Mouse (Mus musculus) common myeloid progenitor, adult 5-6 weeks (primary cell): Measurements from ENCODE around the gene Olfr1316. TPM values are rescaled to one million over a fixed set of nuclear protein-coding genes. Genes with fewer than 3 reads are reported as not detected.

ENCODE experiments used
- ATAC-seq: replicated peaks from 2 replicates; pipeline ENCODE4 v1.8.0; 2016; ENCODE audit warnings: low read depth, mild to moderate bottlenecking, moderate TSS enrichment, inconsistent platforms; ENCODE audit not compliant: poor library complexity, severe bottlenecking
- total RNA-seq: library from RNA; stranded (forward); fragments of 200-1000, 187-1606 nt; gene quantifications from 2 replicates; pipeline ENCODE4 v1.2.3, GENCODE M21; 2017

Olfr1316 gene
- not detected in 2 replicates for total RNA-seq

DNA sequence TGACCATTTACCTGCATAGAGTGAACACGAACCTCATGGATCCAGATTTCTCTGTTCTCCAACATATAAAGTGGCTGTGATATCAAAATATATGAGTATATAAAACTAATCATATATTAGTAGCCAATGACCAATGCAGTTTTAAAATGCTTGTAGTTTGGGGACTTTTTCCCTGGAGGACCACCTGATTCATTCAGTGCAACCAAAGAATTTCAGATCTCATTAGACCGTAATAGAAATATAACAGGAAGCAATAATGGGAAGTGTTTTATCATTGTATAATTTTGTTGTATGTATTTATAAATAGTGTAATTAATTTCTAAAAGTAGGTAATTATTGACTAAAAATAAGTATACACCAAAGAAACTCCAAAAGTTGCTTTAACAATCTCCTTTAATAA is at the start of gene Olfr1316:
Gene Olfr1316, minus strand, starts transcription at position 101 of the 400 bp plus-strand sequence.
- ATAC-seq: no peak

DNA sequence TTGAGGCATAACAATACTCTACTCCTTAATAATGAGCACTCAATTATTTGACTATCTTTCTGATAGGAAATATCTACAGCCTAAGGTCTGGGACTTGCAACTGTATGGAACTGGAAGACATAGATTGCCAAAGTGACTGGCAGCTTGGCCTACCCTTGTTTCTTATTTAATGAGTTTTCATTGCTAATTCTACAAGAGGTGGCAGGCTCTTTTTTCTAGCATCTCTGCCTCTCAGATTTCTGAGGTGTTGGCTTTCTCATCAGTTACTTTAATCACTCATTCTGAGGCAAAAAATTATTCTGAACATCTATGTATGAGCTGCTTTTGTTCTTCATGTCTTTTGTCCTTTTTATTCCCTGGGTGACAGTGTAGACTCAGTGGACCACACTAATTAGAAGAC is 19.1 kb upstream of the Olfr1316 start, which contains the start of gene Olfr1318:
Gene Olfr1318, plus strand, starts transcription at position 301 of the 400 bp plus-strand sequence.
- no peak for ATAC-seq

DNA sequence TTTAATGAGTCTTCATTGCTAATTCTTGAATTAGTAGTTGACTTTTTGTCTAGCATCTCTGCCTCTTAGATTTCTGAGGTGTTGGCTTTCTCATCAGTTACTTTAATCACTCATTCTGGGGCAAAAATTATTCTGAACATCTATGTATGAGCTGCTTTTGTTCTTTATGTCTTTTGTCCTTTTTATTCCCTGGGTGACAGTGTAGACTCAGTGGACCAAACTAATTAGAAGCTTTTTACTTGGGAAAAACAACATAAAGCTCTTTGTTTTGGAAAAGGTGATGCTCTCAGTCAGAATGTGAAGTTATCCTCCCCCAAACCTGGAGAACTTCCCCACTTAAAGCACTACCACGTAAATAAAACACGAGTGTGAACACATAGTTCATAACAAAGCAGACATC is 5.3 kb upstream of the Olfr1316 start, which contains the start of gene Olfr1317:
Gene Olfr1317, plus strand, starts transcription at position 301 of the 400 bp plus-strand sequence.
- no peak for ATAC-seq

DNA sequence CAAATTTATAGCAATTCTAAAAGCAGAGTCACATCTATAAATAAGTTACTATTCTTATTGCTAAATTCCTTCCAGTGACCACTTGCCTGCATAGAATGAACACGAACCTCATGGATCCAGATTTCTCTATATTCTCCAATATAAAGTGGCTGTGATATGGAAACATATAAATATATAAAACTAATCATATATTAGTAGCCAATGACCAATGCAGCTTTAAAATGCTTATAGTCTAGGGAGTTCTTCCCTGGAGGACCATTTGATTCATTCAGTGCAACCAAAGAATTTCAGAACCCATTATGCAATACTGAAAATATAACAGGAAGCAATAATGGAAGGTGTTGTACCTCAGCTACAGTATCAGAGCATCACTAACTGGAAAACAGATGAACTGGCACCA is 19.4 kb downstream of the Olfr1316 start, which contains the start of gene Olfr1315-ps1:
Gene Olfr1315-ps1, minus strand, starts transcription at position 101 of the 400 bp plus-strand sequence.
- no peak for ATAC-seq

DNA sequence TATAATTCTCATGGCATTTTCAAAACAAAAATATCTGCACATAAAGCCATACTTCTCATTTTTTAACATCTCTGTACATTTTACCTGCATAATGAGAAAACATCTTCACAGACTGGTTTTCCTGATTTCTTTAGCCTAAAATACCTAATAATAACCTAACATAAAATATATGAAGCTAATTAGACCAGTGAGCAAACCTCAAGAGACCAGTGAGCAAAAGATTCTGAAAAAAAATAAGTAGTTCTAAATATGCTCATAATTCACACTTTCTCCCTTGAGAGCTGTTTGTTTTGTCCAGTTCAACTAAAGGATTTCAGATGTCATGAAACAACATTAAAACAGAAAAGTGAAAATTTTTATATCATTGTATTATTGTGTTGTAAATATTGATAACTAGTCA is 38.1 kb downstream of the Olfr1316 start, which contains the start of gene Olfr1314:
Gene Olfr1314, minus strand, starts transcription at position 101 of the 400 bp plus-strand sequence.
- ATAC-seq: no peak

DNA sequence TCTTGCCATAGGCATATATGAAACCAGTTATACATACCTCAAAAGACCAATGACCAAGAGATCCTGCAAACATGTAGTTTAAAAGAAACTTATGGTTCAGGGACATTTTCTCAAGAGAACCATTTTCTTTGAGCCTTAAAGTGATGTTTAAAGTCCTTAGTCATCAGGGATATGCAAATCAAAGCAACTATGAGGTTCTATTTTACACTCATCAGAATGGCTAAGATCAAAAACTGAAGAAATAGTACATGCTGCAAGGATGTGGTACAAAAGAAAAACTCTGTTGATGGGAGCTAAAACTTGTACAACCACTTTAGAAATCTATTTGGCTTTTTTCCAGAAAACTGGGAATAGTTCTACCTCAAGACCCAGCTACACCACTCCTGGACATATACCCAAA is 57.0 kb downstream of the Olfr1316 start, which contains the start of gene Olfr1313:
Gene Olfr1313, minus strand, starts transcription at position 101 of the 400 bp plus-strand sequence.
- ATAC-seq: no peak

Other genes with a start within 250 kb of the Olfr1316 start
- gene Olfr1306, start 218.7 kb downstream of the Olfr1316 start, total RNA-seq: not detected in 2 replicates
- 0.05 TPM in 1 of 2 replicates, not detected in the other for gene Olfr1307, start 185.5 kb downstream of the Olfr1316 start, total RNA-seq
- gene Olfr1308, start 170.0 kb downstream of the Olfr1316 start, total RNA-seq: not detected in 2 replicates
- gene Olfr1309, start 144.7 kb downstream of the Olfr1316 start, total RNA-seq: not detected in 2 replicates
- not detected in 2 replicates for gene Olfr1310, start 122.3 kb downstream of the Olfr1316 start, total RNA-seq
- not detected in 2 replicates for gene Olfr1311, start 110.6 kb downstream of the Olfr1316 start, total RNA-seq
- gene Olfr1312, start 84.7 kb downstream of the Olfr1316 start, total RNA-seq: not detected in 2 replicates
- not detected in 2 replicates for gene Olfr1313, start 57.1 kb downstream of the Olfr1316 start, total RNA-seq
- gene Olfr1314, start 38.2 kb downstream of the Olfr1316 start, total RNA-seq: not detected in 2 replicates
- gene Olfr1315-ps1, start 19.5 kb downstream of the Olfr1316 start, total RNA-seq: not detected in 2 replicates
- gene Olfr1317, start 5.4 kb upstream of the Olfr1316 start, total RNA-seq: not detected in 2 replicates
- not detected in 2 replicates for gene Olfr1318, start 19.2 kb upstream of the Olfr1316 start, total RNA-seq
- gene Lpcat4, start 104.5 kb upstream of the Olfr1316 start, total RNA-seq: 3.1 and 13.2 TPM in 2 replicates
- not detected in 2 replicates for gene Nutm1, start 124.3 kb upstream of the Olfr1316 start, total RNA-seq
- 132 and 136 TPM in 2 replicates for gene Nop10, start 126.9 kb upstream of the Olfr1316 start, total RNA-seq
- gene Slc12a6, start 130.8 kb upstream of the Olfr1316 start, total RNA-seq: 68.2 and 85.0 TPM in 2 replicates
- not detected in 2 replicates for gene Gm21985, start 131.3 kb upstream of the Olfr1316 start, total RNA-seq
- 67.7 and 81.2 TPM in 2 replicates for gene Emc4, start 233.1 kb upstream of the Olfr1316 start, total RNA-seq
- 22.4 and 22.9 TPM in 2 replicates for gene Katnbl1, start 244.2 kb upstream of the Olfr1316 start, total RNA-seq